Mouse (Mus musculus) v-Abl transformed pro-B cells (cell line): ENCODE measurements around the gene Sypl2.
"Not testable (repeated sequence)": the region's sequence is repeated elsewhere in the genome, so short reads cannot be mapped to it uniquely, and the experiment has no call there.

Experiments used
- in situ Hi-C, 2 experiments: fragments of 400-800 bp; cut with MboI; formaldehyde crosslinking; loops; one replicate each; pipeline ENCODE4 v1.15.1; 2025; ENCODE audit not compliant: unreplicated experiment in 2 of 2

The Sypl2 gene

GRCm38 (mm10) chr3:108226558-108227350 lies at the start of gene Sypl2:
Gene Sypl2 (minus strand): TSS chr3:108226648.
- in situ Hi-C loops: no loop called here

DNA sequence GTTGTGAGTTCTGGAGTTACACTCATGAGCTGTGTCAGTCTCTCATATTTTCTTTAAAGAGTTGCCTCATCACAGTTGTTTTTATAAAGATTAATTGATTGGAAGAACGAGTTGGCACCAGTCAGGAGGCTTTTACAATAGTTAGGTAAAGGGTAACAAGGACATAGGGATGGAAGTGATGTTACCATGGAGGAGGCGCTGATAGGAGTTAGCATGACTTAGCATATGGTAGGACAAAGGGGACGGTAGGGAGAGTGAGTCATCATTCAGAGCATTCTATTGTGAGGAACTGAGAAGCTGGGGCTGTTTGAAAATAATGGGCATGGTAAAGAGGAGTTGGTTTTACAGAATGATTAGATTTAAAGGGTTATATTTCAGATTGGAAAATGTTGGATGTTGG lies 32.9 kb upstream of the Sypl2 start:
- in situ Hi-C loops: loop anchor here (5.0 to 10.0 kb wide), 2 partner anchors 92 to 95 kb away; no protein-coding TSS in a partner anchor

- in situ Hi-C loops: loop anchor here (5.0 to 10.0 kb wide), 2 partner anchors 91 to 93 kb away; no protein-coding TSS in a partner anchor
Observed at GRCm38 (mm10) chr3:108257831-108258500, 31.5 kb upstream of the Sypl2 start.

DNA sequence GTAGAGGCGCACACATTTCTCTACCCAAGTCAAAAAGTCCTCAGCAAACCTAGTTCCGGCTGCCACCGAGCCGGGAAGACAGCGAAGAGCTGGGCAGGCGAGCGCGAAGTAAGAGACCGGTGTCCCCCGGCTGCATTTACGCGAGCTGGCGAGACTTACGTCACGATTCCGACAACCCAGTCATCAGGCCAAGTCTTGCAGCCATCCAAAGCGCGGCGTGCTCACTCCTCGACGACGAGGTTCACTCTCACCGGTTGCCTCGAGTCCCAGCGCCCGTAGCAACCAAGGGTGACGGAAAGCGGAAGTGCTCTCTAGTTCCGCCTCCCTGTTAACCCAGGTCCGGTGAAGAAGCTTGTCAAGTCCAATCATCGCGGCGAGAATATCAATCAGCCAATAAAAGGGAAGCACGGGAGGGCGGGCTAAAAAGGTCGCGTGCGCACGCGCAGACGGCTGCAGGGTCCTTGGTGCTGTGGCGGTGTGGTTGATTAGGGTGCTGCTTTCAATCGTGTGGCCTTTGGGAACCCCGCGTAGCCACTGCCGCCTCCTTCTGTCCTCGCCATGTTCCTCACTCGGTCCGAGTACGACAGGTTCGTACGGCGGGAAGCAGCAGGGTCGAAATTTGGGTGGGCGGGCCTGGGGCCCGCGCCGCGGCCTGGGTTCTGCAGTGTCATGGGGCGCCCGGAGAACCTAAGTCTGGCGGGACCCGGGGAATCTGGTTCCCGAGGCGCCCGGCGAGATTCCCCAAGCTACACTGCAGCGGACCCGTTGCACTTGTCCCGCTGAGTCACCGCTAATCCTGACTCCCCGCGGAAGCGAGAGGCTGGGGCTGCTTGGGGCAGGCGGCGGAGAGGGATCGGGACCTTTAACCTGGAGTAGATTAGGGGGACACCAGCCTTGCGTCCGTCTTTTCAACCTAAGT lies 30.5 kb upstream of the Sypl2 start, which contains the start of gene Psma5:
Psma5 (plus strand) TSS at position 208 of the 919 bp plus-strand sequence.
- in situ Hi-C loops: loop anchor here (5.0 to 10.0 kb wide), 2 partner anchors 90 to 92 kb away; no protein-coding TSS in a partner anchor

- in situ Hi-C loops: no loop called here
Observed at GRCm38 (mm10) chr3:108246857-108247256, 20.4 kb upstream of the Sypl2 start.

DNA sequence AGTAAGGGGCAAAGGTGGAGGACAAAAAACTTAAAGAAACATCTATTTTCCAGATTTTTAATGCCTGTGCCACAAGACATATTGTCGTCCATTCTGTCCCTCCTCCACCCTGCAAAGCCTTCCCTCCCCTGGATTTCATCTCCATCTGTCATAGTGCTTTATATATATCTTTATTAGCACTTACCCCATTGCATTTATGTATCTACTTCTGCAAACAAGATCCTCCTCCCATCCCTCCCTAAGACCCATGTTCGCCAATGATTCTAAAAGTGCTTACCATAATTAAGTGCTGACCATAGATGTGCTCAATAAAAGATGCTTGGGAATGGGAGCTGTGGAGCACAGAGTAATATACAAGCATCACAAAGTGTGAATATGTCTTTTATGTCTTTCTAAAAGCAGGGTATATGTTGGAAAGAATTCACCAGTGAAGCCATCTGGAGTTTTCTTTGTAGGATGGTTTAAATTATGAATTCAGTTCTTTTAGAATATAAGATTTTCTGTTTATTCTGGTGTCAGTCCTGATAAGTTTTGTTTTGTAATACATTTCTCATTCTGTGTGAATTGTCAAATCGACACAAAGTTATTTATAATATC lies 14.9 kb upstream of the Sypl2 start:
- in situ Hi-C loops: no loop called here

GRCm38 (mm10) chr3:108237474-108238102 lies 11.1 kb upstream of the Sypl2 start:
- in situ Hi-C loops: not testable (repeated sequence)

- in situ Hi-C loops: no loop called here
Observed at GRCm38 (mm10) chr3:108231646-108232045, 5.2 kb upstream of the Sypl2 start.

- in situ Hi-C loops: no loop called here
Observed at GRCm38 (mm10) chr3:108227521-108227920, 1.1 kb upstream of the Sypl2 start.

DNA sequence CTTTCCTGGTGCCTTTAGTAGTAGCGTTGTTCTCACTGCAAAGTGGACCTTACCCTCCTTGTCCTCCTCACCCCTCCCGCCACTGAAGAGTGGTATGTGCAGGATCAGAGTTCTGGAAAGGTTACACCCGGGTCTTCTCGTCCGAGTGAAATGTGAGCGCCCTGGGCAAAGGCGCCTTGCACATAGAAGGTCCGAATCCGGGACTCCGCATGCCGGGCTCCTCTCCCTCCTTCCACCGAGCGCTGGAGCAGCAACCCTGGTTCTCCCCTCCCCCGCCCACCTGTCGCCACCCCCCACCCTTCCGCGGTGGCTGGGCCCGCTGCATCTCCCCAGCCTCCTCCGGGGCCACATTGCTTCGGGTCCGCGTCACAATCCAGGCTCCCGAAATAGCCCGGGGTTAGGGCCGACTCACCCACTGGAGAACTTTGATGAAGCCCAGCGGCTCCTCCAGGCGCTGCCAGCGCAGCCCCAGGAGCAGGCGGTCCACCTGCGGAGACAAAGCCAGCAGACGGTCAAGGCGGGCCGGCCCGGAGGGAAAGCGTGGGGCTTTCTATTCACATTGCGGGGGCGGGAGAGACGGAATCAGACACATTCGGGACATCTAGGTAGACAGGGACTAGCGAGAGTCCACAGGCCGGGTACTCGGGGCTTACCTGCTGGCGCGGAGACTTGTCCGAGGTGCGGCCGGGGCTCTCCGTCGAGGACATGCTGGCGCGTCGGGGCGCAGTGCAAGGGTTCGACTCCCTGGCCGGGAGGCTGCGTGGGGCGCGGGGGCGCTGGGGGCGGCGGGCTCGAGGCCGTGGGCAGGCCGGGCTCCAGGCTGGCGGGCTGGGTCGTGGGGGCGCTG lies 514 bp downstream of the Sypl2 start:
- in situ Hi-C loops: no loop called here

DNA sequence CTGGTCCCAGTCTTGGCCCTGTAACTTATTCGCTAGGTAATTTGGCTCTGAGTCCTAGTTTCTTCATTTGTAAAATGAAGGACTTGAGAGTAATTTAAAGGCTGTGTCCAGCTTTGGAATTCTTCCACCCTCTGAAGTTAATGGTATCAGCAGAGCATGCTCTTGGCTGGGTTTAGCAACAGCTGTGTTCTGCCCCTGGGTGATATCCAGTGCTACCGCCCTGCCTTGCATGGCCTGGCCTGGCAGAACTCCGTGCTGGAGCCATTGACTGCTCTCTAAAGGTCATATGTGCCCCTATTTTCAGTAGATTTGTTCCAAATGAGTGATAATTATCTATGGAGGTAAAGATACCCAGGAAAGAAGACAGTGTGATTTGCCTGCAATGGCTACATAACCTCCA lies 5.8 kb downstream of the Sypl2 start:
- in situ Hi-C loops: no loop called here

GRCm38 (mm10) chr3:108214734-108215133 lies 11.7 kb downstream of the Sypl2 start:
- in situ Hi-C loops: loop anchor here (5.0 kb wide), 2 partner anchors 38 to 173 kb away; no protein-coding TSS in a partner anchor

DNA sequence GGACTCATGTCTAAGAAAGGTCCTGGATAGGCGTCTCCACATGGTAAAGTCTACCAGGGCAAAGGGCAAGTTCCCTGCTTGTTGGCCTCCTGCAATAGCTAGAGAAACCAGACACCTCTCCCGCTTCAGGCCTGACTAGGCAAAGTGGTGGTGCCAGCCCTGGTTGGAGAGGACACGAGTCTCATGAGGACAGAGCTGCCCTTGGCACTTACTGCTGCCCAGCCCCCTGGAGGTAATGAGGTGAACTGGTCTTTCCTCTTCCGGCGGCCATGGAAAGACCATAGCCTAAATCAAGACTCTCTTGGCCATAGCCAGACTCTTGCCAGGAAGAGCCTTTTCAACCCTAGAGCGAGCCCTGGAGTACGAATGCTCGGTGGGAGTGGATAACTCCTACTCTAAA lies 14.0 kb downstream of the Sypl2 start:
- in situ Hi-C loops: loop anchor here in 1 of 2 experiments (5.0 kb wide), 1 partner anchor 175 kb away; no protein-coding TSS in a partner anchor

- in situ Hi-C loops: loop anchor here in 1 of 2 experiments (5.0 kb wide), 1 partner anchor 175 kb away; no protein-coding TSS in a partner anchor
Observed at GRCm38 (mm10) chr3:108211845-108212244, 14.6 kb downstream of the Sypl2 start.

GRCm38 (mm10) chr3:108210771-108211139 lies 15.7 kb downstream of the Sypl2 start, which contains the start of gene Atxn7l2:
Gene Atxn7l2 (minus strand): TSS chr3:108210934.
- in situ Hi-C loops: loop anchor here in 1 of 2 experiments (5.0 kb wide), 1 partner anchor 177 kb away; no protein-coding TSS in a partner anchor

DNA sequence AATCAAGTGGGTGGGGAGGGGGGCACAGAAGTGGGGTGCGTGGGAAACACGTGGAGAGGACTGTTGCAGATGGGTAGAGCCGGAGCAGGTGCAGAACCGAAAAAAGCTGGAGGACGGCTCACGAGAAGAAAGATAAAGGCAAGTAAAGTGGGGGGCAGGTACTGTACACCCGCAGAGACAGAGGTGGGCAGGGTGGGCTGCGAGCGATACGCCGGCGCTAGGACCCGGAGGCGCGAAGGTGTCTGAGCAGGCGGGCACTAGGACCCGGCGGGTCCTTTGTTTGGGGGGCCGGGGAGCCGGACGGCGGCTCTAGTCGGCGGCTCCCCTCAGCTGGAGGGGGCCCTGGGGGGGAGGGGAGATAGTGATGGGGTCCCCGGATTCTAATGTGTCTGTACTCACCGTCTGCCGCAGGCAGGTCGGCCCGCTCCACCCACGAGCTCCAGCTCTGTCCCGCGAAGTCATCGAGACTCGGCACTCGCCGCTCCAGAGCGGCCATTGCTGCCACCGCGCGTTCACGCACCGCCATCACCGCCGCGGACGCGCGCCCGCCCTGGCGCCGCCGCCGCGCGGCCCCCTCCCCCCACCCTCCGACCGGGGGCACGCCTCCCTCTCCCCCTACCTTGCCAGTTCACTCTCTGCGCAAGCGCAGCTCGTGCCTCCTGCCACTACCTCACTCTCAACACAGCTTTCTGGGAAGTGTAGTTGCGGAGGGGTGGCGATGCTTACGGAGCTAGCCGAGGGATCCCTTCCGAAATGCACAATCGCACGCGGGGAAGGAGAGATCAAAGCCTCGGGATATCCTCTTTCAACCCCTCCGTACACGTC lies 16.3 kb downstream of the Sypl2 start:
- in situ Hi-C loops: loop anchor here (5.0 kb wide), 2 partner anchors 172 to 177 kb away; partner anchors contain the start of gene Psrc1 (in 1 of the 2)

DNA sequence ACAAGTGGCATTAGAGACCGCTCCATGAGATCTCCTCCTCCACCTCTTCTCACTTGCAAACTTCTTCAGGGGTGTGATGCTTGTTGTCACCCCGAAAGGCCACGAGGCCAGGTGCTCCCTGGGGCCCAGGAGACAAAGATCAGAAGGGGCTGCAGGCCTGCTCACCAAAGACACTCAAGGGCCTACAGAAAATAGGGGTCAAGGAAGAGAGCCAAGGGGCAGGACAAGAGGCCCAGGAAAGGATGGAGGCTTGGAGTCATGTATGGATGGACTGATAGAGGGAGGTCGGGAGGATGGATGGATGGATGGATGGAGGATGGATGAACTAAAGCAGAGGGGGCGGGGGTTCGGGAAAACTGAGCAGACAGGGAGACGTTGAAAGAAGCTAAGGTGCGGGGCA lies 16.9 kb downstream of the Sypl2 start:
- in situ Hi-C loops: loop anchor here in 1 of 2 experiments (5.0 kb wide), 1 partner anchor 173 kb away; the partner anchor contains the start of gene Psrc1
